Mouse (Mus musculus): Measurements from ENCODE around the gene Chpf2.
"Not testable (repeated sequence)": the region's sequence is repeated elsewhere in the genome, so short reads cannot be mapped to it uniquely, and the experiment has no call there.

Gene Chpf2

GRCm38 (mm10) chr5:24586547-24587199 lies at the start of gene Chpf2:
TSS of gene Chpf2 (plus strand) at chr5:24586741.
- DNase-seq (ENCODE audit: low spot score in 2 of 2), result peak; percentile 53 to 76

- DNase-seq (ENCODE audit: low spot score in 2 of 2), result no peak
Observed at GRCm38 (mm10) chr5:24537618-24538017, 48.9 kb upstream of the Chpf2 start.

- DNase-seq (ENCODE audit: low spot score in 2 of 2), result no peak
Observed at GRCm38 (mm10) chr5:24539571-24540296, 46.8 kb upstream of the Chpf2 start.

GRCm38 (mm10) chr5:24540387-24541143 lies 46.0 kb upstream of the Chpf2 start, which contains the start of gene Asb10:
TSS of gene Asb10 (minus strand) at chr5:24540978.
- DNase-seq (ENCODE audit: low spot score in 2 of 2), result no peak

GRCm38 (mm10) chr5:24541144-24541569 lies 45.4 kb upstream of the Chpf2 start:
- no peak for DNase-seq (ENCODE audit: low spot score in 2 of 2)

- DNase-seq (ENCODE audit: low spot score in 2 of 2), result no peak
Observed at GRCm38 (mm10) chr5:24542643-24543042, 43.9 kb upstream of the Chpf2 start.

GRCm38 (mm10) chr5:24550598-24551316 lies 35.8 kb upstream of the Chpf2 start:
- DNase-seq (ENCODE audit: low spot score in 2 of 2), result no peak

- no peak for DNase-seq (ENCODE audit: low spot score in 2 of 2)
Observed at GRCm38 (mm10) chr5:24551317-24551688, 35.2 kb upstream of the Chpf2 start.

- no peak for DNase-seq (ENCODE audit: low spot score in 2 of 2)
Observed at GRCm38 (mm10) chr5:24553621-24554244, 32.8 kb upstream of the Chpf2 start.

- not testable (repeated sequence) for DNase-seq (ENCODE audit: low spot score in 2 of 2)
Observed at GRCm38 (mm10) chr5:24555335-24555734, 31.2 kb upstream of the Chpf2 start.

GRCm38 (mm10) chr5:24556709-24557108 lies 29.8 kb upstream of the Chpf2 start, which contains the start of gene 4931409K22Rik:
TSS of gene 4931409K22Rik (minus strand) at chr5:24556809.
- no peak for DNase-seq (ENCODE audit: low spot score in 2 of 2)

- no peak for DNase-seq (ENCODE audit: low spot score in 2 of 2)
Observed at GRCm38 (mm10) chr5:24575948-24576347, 10.6 kb upstream of the Chpf2 start.

GRCm38 (mm10) chr5:24576801-24577182 lies 9.7 kb upstream of the Chpf2 start:
- no peak for DNase-seq (ENCODE audit: low spot score in 2 of 2)

GRCm38 (mm10) chr5:24577183-24577929 lies 9.2 kb upstream of the Chpf2 start, which contains the start of gene Abcf2:
TSS of gene Abcf2 (minus strand) at chr5:24577467.
- peak; percentile 97 to 99 for DNase-seq (ENCODE audit: low spot score in 2 of 2)

GRCm38 (mm10) chr5:24578109-24578963 lies 8.2 kb upstream of the Chpf2 start:
- DNase-seq (ENCODE audit: low spot score in 2 of 2), result no peak

- DNase-seq (ENCODE audit: low spot score in 2 of 2), result no peak
Observed at GRCm38 (mm10) chr5:24586106-24586505, 435 bp upstream of the Chpf2 start.

- DNase-seq (ENCODE audit: low spot score in 2 of 2), result no peak
Observed at GRCm38 (mm10) chr5:24587200-24587577, 648 bp downstream of the Chpf2 start.

GRCm38 (mm10) chr5:24589511-24590500 lies 3.3 kb downstream of the Chpf2 start:
- no peak for DNase-seq (ENCODE audit: low spot score in 2 of 2)

Data from spleen, postnatal 14 days (tissue).